Mouse (Mus musculus): ENCODE measurements around the gene Gm42906.

Gm42906 gene

DNA sequence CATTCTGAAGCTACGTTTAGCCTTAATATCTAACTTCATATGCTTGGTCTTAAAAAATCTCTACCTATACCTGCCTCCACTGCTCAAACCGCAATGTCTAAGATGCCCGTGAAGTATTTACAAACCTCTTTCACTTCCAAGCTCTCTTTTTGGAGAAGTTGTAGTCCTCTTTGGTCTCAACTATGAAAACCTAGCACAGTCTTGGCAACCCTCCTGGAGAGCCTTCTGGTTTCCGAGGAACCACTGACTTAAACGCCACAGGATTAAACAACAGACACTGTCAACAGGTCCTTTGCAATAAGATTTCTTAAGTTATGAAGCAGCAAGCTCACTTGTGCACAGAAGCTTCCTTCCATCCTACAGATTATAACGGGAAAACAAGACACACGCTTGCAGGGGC lies 196.1 kb downstream of the Gm42906 start:
- no peak for DNase-seq

DNA sequence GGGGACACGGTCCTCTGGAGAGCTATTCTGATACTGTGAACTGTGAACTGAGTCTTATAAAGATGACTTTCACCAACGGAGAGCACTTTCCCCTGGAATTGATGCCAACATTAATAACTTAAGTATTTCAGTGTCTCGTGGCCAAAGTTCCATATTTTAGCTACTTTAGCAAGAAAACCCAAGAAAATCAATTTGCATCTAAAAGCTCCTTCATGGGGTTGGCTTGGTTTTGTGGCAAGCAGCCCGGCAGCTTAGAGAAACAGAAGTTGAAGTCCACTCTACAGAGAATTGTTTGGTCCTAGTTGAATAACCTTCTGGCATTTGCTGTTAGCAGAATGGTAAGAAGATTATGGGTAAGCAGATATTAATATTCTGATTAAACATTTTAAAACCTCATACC lies 196.6 kb downstream of the Gm42906 start:
- peak; percentile 20 for DNase-seq

DNA sequence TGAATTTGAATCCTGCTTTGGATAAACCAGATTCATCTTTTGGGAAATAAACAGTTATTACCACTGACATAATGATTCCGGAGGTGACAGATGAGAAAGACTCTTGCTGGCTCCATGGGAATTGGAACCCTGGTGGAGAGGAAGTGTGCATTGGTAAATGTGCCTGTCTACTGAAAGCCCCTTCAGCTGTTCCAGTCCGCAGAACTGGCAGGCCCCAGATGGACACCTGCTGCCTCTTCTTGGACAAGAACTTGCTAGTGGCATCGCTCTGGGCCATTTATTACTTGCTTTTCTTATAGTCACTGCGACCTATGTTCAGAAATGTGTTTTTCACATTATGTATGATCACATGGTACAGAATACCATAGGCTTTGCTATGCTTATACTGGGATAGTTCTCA lies 197.5 kb downstream of the Gm42906 start:
- DNase-seq, result no peak

DNA sequence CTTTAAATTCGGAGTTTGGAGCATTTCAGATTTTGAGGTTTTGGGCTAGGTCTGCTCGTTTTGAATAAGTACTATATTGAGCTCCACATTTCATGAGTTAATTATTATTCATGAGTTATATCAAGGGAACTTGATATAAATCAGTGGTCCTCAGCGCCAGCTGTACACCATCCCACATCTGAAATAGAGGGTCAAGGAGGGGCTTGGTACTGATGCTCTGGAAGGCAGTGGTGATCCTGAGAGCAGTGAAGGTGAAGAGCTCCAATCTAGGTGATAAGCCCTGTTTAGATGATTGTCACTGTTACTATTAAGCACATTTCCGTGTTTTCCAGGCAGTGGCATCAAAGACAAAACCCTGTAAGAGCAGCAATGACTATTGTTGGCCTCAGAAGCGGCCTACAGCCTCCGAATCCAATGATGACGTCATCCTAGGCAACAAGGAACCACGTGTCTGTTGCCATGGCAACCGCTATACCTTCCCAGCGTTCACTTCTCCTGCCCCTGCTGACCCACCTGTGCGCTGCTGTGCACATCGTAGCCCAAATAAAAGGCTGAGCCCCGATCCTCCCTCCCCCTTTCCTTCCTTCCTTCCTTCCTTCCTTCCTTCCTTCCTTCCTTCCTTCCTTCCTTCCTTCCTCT lies 199.5 kb downstream of the Gm42906 start:
- DNase-seq, result no peak

DNA sequence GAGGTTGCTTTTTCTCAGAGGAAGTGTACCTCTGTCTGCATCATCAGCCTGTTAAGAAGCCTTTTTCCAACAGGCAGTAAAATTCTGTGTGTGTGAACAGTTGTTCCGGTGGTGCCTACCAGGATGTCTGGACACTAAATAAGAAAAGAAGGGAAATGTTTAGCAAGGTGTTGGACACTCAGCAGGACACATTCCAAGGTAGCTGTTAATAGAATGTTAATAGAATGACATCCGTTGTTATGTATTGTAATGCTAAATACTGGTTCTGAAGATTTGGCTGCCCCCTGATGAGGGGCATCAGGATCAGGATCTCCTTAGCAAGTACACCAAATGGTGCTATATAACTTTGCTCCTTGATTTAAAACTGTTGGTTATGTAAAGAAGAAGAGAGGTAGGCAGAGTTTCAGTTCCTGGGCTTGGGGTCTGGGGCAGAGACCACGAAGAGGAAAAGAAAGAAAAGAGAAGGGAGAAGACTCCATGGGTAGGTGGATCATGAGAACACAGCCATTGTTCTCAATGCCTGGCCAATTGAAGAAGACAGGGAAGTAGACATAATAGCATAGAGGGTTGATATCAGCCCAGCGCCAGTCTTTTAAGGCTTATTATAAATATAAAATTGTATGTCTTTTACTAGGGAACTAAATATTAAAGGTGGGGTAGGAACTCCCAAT lies 204.1 kb downstream of the Gm42906 start:
- no peak for DNase-seq

DNA sequence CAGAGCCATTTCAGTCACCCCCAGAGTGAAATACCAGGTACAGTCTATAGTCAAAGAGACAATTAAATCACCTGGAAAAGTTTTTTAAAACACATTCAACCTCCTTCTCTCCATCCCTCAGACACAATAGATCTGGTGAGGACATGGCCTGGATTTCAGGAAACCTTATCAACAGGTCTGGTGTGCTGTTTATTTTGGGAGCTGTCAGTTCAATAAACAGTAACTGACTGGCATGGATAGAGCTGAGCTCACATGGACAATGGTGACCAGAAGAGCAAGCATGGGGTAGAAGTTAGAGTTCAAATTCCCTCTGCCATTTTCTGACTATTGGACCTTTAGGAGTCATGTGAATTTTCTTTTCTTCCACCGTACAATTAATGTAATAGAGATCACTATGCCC lies 205.2 kb downstream of the Gm42906 start:
- DNase-seq, result no peak

DNA sequence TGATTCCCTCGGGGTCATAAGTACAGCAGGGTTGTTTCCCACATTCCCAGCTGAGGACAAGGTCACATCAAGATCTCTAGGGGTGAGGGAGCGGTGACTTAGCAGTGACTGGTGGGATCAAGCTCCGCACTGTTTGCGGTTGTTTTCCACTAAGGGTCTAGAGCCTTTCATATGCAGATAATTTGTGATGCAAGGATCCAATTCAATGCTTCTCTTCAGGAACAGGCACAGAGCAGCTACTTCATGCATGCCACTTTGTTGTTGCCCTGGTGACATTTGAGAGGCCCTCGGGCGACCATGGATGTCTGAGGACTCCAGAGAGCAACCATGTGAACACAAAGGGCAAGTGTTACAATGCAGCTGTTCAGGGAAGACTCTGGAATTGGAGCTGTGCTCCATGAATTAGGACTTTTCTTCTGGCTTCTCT lies 209.3 kb downstream of the Gm42906 start:
- no peak for DNase-seq

DNA sequence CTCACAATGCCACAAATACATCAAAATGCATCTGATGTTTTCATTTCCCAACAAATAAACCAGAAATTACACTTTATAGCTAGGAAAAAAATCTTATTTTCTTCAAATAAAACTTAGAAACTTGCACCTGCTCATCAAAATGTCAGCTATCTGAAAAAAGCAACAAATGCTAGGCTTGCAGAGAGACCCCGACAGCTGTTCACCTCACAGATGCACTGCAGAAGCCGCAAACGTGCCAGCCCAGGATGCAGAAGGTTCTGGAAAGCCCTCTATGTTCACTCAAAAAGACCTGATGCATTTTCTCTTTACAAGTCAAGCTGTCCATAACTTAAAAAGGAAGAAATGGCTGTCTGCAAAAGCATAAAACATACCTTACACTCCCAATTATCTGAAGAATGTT lies 214.9 kb downstream of the Gm42906 start:
- no peak for DNase-seq

DNA sequence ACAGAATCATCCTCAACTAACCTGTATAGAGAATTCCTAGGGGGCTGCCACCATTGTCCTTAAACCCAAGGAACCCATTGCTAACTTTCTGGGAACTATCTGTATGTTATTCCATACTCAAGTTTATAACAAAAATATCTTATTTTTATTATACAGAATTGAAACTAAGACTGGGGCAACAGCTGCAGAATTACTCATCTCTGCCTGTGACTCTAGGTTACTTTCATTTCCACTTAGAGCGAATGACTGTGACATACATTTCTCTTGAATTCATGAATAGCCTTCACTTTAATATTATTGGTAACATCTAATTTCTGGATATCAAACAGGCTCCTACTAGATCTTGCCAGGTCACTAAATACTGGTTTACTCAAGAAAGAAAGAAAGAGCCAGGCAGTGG lies 217.1 kb downstream of the Gm42906 start:
- no peak for DNase-seq

DNA sequence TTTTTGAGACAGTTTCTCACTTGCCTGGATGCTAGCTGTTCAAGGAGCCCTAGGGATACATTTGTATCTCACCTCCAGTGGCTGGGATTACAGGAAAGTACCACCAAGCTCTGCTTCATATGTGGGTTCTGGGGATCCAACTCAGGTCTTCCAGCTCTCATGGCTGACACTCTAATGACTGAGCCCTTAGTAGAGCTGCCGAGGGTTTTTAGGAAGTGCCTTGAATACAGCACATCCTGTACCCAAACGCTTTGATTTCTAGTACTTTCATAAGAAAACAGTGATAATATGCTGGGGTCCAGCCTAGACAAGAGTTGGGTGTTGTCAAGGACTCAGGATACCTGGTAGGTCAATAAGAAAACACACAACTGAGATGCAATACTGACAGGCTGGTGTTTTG lies 217.9 kb downstream of the Gm42906 start:
- DNase-seq, result no peak

DNA sequence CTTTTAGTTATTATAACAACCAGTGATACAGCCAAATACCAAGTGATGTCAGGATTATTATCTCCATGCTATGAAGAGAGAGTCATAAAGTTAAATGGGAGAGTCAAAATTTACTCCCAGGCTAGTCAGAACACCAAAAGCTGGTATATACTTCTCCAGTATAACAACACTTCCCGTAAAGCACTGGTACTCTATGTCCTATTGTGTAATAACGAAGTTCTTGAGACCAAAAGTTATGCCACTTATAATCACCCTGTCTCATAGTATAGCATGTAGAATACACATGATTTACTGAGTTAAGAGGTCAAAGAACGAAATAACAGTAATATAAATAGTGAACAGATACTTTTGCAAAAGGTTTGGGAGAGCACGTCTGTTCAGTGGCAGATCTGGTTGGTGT lies 222.9 kb downstream of the Gm42906 start:
- no peak for DNase-seq

DNA sequence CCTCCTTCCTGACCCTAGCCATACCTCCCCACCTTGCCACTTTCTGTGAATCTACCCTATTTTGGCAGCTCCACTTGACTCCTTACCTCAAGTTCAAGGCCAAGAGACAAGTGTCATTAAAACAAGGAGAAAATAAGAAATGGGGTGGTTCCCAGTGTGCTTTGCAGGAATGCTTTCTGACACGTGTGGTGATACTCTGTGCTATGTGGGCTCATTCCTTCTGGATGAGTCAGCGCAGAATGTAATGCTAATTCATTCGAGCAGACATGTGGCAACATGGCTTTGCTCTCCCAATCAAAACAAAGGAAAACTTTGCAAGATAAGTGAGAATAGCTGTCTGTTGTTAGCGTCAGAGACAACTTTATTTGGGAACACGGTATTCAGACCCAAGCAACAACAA lies 225.0 kb downstream of the Gm42906 start:
- no peak for DNase-seq

DNA sequence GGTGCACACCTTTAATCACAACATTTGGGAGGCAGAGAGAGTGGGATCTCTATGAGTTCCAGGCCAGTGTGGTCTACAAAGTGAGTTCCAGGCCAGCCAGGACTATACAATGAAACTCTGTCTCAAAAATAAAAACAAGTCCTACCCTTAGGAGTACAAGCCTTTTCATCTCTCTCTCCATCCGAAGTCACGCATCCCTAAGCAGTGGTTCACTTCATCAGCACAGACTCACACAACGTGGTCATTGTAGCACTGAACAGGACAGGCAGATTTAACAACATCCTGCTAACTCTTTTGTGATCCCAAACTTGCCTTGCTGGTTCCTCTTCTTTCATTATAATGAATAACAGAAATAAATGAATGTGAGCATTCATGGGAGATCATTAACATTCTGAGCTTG lies 226.7 kb downstream of the Gm42906 start:
- no peak for DNase-seq

DNA sequence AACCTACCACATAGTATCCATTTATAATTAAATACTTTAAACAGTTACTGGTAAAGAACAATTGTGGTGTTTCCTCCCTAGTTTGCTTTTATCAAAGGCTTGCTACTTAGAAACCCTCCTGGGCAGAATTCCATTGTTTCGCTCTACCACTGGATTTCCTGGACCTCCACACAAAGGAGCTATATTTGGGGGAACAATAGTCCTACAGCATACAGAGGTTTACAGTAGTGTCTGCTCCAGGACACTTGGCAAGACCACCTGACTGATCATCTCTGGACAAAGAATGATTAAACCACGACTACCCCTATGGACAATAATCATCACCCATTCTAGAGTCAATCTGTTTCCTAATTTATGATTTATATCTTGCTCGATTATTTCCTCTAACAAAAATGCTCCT lies 228.7 kb downstream of the Gm42906 start:
- no peak for DNase-seq

DNA sequence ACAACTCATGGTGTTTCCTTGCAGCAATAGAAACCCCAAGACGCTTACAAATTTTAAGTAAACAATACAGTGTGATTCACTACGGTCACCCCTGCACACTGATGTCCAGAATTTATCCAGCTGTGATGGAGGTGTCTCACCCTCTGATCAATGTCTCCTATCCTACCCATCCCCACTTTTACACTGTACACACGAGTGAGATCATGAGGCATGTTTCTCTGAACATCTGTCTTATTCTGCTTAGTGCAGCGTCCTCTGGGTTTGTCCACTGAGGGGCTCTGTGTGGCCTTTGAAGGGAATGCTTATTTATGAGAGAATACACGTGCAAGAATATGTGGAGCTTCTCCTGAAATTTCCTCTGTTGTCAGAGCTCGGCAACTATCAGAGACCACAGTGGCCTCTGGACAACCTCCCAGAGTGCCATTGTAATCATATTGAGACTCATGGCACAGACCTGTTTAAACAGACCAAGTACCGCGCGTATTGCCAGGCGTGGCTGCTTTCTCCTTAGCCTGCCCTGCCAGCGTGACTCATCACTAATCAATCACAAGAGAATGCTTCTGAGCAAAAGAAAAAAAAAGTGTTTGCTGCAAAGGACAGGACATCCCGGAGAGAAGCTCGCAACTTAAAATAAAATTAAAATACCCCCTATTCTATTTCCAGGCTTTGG lies 231.2 kb downstream of the Gm42906 start:
- no peak for DNase-seq

DNA sequence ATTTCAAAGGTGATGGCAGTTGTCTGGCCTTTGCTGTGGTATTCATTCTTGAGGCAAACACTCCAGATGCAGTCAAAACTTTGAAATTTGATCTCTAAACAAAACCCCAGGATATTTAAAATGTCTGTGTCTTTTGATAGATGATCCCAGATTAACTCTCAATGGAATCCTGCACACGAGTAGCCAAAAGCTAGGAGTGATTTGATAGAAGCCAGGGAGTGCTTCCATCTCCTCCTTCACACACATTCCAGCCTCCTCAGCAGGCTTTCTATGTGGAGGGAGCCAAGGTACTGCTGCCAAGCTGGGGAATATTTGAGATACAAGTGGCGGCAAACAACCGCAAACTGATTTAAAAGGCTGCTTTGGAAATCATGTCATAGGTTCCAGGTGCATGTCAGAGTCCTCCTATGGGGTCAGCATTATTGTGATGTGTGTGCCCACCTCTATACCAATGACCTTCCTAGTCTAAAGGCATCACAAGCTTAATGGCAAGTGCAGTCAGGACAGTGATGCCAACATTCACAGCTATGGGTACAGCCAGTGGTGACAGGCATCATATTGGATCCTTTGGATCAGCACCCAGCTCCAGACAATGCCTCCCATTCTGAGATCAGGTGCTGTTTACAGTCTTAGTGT lies 234.0 kb downstream of the Gm42906 start:
- no peak for DNase-seq

DNA sequence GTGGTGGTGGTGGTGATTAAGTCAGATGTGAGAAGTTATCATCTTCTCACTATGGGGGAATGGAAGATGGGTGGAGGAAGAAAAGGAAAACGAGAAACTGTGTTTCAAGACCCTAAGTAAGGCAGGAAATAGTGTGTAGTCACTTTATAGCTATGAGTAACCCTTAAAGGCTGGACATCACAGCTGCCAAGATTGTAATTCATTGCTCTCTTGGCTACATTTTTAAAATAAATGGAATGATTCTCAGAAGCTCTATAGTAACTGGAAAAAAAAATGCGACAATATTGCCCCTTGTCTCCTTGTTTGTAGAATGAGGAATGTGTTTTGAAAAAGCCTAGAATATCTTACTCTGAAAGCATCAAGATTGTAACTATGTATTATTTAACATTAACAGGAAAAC lies 235.7 kb downstream of the Gm42906 start:
- no peak for DNase-seq

DNA sequence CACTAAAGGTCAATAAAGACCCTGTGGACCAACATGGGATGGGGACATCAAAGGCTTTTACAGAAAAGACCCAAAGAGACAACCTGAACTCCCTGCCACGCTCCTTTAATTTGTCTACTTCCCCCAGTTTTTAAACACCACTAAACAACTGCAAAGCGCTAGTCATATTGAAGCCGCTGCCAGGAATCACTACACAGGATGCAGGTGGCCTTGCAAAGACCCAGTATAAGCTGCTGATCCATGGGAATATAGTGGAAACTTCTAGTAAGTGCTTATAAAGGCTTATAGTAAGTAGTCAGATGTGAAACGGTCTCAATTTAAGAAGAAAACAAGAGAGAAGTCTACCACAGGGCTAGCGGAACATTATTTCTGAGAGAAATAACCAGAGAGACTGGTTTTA lies 237.2 kb downstream of the Gm42906 start:
- no peak for DNase-seq

DNA sequence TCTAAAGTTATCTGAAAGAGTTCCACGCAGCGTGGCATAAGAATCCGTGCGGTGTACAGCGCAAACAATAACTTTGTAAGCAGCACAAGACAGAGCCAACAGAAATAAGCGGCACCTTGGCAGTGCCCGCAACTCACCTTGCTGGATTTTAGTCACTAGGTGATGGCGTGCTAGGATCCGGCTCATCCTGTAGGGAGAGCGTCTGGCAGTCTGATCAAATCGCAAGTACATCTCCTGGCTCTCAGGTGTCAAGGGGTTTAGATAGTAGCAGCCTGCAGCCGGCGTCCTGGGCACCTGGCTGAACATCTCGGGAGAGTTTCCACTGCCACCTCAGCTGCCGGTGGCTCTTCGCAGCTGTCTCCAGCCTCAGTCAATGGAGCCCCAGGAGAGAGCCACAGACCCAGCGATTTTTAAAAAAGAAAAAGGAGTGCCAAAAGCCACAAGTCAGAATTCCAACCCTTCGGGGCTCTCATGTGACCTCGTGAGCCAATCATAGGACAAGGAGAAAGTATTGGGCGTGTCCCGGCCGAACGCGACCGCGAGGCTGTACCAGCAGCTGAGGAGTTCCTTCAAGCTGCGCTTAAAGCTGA lies 238.1 kb downstream of the Gm42906 start:
- no peak for DNase-seq

DNA sequence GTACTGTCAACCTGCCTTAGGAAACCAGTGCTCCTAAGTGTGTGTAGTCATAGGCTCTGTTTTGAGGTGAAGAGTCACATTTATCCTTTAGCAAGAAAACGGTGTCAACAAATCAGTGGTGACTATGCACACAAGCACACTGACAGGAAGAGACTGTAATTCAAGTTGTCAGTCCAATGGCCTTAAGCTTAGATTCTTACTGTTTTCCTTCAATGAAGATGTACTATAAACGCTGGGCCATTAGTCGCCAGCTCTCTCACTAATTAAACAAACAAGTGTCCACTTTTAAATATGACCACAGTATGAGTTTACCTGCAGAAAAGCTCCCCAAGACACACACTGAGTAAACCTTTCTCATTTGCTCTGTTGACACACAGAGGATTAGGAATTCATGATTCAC lies 238.6 kb downstream of the Gm42906 start:
- DNase-seq, result no peak

DNA sequence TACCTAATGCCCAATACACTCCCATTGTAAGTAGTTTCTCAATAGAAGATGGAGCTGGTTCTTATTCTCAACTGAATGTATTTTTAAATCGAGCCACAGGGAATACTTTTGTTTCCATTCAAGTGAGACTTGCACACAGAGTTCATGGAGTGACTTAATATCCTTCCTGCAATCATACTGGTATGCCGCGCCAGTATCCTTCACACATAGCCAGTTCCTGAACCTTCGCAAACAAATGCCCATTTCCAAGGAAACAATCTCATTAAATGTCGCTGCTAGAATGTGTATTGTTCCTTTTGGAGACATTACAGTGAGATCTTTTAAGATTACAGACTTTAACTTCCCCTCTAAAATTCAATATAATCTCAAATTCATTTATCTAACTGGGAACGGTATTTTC lies 239.3 kb downstream of the Gm42906 start:
- DNase-seq, result no peak

DNA sequence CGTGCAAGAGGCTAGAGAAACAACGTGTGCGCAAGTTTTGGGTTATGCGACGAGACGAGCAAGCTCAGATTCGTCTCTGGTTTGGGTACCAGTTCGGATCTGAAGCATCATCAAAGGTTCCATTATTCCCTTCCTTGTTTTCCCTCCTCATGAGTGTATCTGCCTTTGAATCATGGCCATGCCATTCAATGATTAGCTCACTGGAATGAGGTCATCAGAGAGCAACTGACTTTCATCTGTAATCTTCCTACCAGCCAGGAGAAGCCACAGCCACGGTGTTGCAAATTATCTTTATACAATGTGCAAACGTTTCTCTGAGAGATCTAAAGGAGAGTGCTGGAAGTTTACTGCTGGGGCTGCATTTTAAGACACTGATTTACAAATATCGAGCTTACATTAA lies 240.6 kb downstream of the Gm42906 start:
- no peak for DNase-seq

DNA sequence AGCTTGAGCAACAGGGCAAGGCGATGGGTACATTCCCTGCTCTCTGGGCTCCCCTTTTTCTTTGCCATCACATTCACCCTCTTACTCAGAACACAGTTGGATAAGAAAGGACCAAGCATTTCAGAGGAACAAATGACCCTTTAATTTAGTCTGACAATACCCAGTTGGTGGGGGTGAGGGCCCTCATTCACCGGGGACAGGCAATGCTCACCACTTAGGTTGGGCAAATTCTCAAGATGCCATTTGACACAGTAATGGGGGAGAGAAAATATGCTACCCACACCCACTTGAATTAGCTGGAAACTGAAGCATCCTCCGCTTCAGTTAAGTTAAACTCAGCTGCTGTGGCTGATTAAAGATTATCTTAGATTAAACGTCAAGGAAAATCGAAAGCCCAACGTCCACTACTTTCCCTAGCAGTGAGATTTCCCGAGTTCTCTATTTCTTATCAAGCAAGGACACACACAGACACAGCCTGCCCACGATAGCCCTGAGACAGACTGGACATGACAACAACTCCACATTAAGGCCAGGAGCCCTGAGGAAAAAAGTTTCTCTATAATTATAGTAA lies 242.6 kb downstream of the Gm42906 start:
- DNase-seq, result no peak
